Mouse (Mus musculus): ENCODE results near the gene Tnpo2.
A peak's percentile ranks its signal among the peaks of the same experiment; 100 is the strongest.

Tnpo2 gene

DNA sequence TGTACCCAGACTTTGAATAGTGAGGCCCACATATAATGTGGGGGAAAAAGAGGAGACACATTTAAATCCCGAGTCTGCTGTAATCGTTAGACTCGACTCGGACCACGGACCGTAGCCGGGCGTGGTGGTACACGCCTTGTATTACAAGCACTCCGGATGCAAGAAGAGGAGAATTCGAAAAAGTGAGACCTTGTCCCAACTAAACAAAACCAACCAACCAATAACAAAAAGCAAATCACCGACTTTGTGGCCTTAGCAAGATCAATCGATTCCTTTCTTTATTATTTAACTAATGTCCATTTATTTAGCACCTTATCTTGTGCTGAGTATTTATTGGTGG is 9.2 kb upstream of the Tnpo2 start:
- DNase-seq (ENCODE audit: low spot score in 2 of 2) = no peak

DNA sequence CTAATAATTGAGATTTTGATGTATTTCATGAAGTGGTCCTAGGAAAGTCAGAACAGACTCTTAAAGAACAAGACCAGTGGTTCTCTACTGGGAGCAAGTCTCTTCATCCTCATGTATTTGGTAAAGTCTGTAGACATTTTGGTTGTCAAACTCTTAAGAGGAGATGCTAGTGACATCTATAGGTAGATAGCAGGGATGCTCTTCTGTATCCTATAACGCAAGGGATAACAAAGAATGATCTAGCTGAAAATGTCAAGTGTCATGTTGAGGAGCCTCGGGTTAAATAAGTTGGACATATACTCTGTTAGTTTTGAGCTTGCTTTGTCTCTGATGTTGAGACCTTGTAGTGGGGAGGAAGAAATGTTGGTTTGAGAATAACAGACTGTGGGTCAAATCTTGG is 8.8 kb upstream of the Tnpo2 start:
- no peak for DNase-seq (ENCODE audit: low spot score in 2 of 2)

DNA sequence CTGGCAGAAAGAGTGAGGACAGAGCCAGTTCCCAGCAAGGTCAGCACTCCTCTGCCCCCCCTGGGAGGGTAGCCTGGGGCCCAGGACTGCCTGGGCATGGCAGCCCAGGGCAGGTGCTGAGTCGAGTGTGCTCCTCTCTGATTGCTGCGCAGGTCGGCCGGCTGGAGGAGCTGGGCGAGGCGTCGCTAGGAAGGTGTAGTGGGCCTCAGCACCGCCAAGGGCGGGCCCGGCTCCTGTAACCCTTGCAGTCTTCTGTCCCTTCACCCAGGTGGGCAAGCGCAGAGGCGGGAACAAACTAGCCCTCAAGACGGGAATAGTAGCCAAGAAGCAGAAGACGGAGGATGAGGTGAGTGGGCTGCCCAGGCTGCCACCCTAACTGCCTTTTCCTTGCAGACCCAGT is 7.4 kb upstream of the Tnpo2 start:
- no peak for DNase-seq (ENCODE audit: low spot score in 2 of 2)

DNA sequence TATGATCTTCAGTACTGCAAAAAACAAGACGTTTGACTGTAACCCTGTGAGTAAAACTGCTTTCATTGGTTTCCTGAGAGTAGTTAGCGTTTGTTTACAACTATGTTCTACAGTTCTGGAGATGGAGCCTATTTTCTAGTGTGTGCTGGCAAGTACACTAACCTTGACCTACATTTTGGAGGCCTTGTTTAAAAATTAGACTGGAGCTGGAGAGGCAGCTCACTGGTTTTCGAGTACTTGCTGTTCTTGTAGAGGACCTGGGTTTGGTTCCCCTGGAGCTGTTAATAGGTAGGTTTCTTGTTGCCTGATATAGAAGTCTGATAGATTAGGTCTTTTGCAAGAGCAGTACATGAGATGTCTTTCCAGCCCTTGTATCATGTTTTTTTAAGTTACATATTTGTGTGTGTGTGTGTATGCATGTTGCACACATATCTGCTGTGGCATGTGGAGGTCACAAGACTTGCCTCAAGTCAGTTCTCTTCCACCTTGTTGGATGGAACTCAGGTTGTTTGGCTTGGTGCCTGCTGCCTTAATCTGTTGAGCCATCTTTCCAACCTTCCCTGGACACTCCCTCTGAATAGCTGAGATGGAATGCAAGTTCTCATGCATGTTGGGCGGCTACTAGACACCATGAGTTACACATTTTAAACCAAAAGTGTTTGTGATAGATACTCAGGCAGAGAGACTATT is 3.9 kb upstream of the Tnpo2 start:
- no peak for DNase-seq (ENCODE audit: low spot score in 2 of 2)

DNA sequence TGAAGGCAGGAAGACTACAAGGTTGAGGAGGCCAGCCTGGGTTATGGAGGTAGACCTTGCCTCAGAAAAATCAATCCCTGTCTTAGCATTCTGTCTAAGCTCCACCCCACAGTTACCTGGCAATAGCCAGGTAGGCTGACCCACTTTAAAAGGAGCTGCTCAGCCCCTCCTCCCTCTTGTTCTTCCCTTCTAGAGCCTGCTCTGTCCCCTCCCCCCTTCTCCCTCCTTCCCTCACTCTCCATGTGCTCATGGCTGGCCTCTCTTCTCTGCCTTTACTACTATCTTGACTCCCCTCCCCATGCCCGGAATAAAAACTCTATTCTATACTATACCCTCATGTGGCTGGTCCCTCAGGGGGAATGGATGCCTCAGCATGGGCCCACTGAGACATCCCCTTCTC is 2.8 kb upstream of the Tnpo2 start:
- no peak for DNase-seq (ENCODE audit: low spot score in 2 of 2)

DNA sequence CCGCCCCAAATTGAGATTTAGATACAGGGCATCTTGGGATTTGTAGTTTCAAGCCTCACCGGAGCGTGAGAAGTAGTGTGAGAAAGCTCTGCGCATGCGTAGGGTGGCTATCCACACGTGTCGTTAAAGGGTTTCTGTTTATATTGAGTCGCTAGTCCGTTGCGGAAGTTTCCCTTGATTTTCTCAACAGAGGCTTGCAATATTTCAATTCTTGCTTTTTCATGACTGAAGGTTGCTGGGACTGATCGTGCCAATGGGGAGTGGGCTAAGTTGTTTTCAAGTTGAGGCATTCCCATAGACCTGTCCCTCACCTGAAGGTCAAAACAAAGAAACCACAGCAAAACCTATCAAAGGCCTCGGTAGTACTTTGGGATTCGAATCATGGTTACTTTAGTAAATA is 2.0 kb upstream of the Tnpo2 start:
- DNase-seq (ENCODE audit: low spot score in 2 of 2) = peak in 1 of 2 experiments; percentile 27

DNA sequence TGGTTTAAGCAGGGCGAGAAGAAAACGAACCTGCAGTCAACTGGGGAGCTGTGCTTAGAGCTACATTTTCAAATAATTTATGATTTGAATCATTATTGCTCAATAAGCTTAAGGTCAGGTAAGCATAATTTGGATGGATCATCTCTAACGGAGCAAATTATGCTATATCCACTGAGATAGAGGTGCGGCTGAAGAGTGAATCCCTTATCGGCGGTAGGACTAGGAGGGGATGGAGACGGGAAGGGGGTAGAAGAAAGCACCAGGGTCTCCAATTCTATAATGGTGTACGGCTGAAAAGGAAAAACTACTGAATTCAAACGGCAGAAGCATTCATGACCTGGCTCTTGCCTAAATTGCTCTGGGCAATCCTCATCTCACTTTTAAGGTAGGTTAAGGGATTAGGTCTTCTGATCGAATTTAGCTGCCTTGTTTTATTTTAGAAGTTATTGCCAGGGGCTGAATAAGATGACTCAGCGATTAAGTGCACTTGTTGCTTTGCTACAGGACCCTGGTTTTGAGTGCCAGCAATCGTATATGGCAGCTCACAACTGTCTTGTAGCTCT is 1.5 kb upstream of the Tnpo2 start:
- no peak for DNase-seq (ENCODE audit: low spot score in 2 of 2)

DNA sequence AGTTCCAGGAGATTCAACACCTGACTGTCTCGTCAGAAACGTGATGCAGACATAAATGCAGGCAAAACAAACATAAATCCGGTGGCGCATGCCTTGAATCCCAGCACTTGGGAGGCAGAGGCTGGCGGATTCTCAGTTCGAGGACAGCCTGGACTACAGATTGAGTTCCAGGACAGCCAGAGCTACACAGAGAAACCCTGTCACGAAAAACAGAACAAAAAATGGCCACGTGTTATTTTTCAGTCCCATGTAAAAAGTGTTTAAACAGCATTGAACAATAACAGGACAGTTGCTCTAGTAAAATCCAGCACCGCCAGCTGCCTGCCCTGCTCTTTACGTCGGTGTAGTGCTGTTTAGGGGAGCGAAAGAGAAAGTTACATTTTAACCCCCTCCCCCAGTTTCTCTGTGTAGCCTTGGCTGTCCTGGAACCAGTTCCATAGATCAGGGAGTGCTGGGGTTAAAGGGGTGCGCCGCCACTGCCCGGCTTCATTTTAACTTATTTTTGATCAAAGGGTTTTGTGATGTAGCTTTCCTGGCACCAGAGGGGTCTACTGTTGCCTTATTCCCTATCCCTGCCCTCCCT is 896 bp upstream of the Tnpo2 start:
- DNase-seq (ENCODE audit: low spot score in 2 of 2) = no peak

DNA sequence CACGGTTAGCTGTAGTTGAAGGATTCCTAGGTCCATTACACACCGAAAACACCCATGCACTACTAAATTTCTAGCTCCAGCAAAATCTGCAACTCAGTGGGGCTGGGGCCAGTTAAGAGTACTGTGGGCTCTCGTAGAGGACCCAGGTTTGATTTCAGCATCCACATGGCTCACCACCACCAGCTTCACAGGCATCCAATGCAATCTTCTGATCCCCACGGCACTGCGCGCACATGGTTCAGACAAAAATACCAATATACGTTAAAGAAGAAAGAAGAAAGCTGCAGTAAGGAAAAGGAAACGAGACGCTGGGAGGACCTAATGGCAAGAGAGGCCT is 366 bp upstream of the Tnpo2 start:
- DNase-seq (ENCODE audit: low spot score in 2 of 2) = no peak

DNA sequence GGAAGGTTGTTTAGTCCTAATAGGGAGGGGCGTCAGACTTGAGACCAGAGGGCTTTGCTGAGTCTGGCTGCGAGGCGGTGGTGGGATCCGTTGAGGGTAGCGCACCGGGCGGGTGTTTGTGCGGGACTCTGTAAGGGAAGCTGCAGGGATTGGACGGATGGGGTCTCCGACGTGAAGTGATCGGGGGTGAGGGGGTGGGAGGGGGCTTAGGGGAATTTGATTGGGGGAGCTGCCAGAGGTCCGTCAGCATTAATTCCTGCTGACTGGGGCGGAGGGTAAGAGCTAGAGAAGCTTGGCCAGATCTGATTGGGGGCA is 608 bp downstream of the Tnpo2 start:
- no peak for DNase-seq (ENCODE audit: low spot score in 2 of 2)

DNA sequence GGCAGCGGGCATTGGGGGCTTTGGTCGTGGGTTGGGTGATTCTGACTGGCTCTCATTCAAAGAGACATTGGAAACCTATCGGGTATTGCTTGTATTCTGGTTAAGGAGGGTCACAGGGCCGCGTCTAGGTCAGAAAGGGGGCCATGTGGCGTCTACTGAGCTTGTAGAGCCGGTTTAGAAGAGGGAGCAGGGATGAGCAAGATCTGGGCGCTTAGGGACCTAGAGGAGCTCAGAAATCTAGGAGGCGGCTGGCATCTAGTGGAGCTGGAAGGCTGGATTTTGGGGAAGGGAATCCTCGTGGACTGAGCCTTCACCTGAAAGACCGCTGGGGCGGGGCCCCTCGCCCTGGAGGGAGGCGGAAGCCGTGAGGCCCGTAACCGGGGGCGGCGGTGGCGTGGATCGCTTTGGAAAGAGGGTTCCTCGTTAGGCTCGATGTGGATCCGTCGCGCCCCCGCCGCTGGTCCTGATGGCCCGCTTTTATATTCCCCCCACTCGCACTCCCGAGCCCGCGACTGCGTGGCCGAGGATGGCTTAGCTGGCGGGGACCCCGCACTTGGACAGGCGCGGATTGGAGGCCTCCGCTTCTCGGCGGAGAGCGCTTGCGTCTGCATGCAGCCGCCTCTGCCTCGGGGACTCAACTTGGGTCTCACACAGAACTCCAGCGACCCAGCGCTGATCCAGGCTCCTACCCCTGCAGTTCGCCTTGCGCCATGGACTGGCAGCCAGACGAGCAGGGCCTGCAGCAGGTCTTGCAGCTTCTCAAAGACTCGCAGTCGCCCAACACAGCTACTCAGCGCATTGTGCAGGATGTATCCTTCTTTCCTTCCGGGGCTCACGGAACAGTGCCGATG is 1.2 kb downstream of the Tnpo2 start:
- peak; percentile 31 to 45 for DNase-seq (ENCODE audit: low spot score in 2 of 2)

DNA sequence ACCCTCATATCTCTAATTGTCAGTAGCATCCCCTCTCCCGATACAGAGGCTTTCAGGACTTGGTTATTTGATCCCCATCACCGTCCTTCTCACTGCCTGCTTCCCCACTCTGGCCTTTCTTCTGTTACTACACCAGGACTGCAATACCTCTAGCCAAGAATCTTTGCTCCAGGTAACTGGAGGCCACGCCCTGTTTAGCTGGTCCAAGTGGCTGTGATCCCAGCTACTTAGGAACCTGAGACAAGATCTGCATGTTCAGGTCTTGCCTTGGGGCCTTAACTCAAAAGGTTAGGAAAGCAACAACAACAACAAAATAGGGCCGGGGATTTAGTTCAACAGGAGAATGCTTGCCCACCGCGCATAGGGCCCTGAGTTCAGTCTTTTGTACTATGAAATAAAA is 6.9 kb downstream of the Tnpo2 start:
- no peak for DNase-seq (ENCODE audit: low spot score in 2 of 2)

DNA sequence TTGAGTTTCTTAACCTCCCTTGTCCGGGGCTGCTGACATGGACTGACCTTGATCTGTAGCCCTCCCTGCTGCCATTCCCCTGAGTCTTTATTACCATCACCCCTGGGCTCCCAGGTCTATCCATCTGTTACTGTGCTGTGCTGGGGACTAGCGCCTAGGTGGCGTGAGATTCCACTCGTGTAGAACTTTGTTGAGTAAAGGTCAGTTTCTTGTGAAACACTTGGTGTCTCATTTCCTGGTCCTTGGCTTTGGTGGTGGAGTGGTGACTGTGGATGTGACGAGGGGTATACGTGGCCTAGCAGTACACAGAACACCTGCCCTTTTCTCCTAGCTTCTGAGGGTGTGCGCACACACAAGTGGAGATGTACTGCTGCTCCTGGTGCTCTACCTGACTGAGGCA is 20.7 kb downstream of the Tnpo2 start:
- no peak for DNase-seq (ENCODE audit: low spot score in 2 of 2)

DNA sequence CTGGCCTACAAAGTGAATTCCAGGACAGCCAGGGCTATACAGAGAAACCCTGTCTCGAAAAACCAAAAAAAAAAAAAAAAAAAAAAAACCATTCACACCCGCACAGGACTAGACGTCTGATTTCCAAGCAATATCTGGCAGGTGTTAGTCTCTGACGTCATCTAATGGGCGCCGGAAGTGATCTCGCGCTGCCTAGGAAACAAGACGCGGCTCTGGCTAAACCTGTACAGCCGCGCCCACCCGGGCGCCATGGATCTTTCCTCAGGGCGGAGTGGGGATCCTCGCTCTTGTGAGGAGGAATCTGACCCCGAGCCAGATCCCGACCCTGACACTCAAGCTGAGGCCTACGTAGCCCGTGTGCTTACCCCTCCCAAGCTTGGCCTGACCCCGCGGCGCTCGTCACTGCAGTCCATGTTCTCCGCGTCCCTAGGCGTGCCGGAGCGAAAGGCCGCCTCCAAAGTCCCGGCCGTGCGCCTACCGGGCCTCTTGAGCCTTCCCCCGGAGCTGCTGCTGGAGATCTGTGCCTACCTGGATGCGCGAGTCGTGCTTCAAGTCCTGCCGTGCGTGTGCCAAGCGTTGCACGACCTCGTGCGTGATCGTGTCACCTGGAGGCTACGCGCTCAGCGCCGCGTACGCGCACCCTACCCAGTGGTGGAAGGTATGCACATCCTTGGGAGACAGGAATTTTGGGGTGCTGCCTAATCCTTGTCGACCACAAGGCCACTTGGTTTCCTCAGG is 23.3 kb downstream of the Tnpo2 start, which contains the start of gene Fbxw9:
TSS of gene Fbxw9 (plus strand) at position 177 of the 738 bp plus-strand sequence.
- DNase-seq (ENCODE audit: low spot score in 2 of 2) = peak; percentile 78 to 87

DNA sequence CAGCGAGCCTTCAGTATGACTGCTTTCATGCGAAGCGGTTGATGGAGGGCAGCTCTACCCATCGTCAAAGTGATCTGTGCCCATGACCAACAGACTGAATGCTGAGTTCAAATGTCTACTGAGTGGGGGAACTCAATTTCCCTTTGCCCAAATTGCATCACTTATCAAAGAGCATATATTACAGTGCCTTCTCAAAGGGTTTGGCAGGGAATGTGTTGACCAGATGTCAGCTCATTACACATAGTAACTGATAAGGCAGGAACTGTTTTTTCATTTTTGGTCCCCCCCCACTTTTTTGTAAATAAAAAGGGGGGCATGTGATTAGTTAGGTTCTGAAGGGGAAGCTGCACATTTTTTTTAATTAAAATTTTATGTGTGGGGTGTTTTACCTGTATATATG is 25.9 kb downstream of the Tnpo2 start:
- DNase-seq (ENCODE audit: low spot score in 2 of 2) = no peak

DNA sequence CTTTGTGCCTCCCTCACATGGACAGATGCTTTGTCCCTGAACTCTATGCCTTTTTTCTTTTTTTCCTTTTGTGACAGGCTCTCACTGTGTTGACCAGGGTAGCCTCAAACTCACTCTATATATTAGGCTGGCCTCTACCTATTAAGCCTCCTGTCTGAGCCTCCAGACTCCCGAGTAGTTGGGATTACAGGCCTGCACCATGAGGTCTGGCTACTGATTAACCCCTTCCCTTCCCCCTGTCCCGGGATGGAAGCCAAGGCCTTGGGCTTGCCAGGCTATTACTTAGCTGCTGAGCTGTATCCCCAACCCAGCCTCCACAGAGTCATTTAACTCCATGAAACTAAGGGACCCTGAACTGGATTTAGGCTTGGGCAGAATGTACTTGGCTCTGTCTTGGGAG is 28.5 kb downstream of the Tnpo2 start:
- DNase-seq (ENCODE audit: low spot score in 2 of 2) = no peak

DNA sequence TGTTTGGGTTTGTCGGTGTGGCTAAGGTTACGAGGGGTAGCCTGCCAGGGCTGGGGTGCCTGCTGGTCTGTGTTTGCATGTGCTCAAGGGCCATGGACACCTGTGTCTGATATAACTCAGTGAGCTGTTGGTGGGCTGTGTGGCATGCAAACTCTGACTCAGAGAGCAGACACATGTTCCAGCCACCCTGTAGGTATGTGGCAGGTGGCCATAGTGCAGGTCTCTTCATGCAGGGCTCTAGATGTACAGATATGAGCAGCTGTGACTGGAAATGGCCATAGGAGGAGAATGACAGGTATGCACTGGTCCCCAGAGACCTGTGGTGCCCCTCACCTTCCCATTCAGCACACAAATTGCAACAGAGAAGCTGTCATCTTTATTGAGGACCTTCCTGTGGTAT is 30.4 kb downstream of the Tnpo2 start:
- DNase-seq (ENCODE audit: low spot score in 2 of 2) = no peak

DNA sequence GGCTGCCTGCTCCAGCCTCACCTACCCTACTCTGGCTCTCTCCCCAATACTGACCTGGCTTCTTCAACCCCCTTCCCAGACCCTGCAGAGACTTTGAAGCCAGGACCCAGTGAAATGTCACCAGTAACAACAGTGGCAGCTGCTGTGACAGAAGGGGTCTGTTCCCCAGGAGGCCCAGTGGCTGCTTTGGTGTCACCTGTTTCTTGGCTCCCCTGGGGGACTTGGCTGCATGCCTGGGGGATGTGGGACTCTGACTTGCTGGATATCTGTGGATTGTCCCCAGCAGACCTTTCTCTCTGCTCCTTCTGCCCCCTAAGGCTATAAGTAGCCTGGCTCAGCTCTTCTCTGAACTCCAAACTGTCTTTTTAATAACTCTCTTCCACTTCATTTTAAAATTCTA is 31.3 kb downstream of the Tnpo2 start, which contains the start of gene Gm5741:
TSS of gene Gm5741 (minus strand) at position 1 of the 400 bp plus-strand sequence.
- no peak for DNase-seq (ENCODE audit: low spot score in 2 of 2)

DNA sequence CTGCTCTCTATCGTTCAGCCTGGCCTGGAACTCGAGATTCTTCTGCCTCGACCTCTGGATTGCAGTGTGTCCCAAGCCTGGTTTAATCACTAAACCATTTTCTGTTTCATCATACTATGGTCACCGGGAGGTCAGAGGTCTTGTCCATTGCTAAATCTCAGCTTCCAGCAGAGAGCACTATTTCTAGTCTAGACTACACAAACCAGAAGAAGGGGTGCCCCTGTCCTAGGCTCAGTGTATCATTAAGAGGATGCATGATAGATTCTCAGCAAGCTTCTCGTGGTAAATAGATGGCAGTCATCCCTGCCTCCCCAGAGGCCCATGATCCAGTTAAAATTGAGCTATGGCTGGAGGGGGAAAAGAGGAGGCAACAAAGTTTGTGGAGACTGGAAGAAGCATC is 34.3 kb downstream of the Tnpo2 start:
- no peak for DNase-seq (ENCODE audit: low spot score in 2 of 2)

DNA sequence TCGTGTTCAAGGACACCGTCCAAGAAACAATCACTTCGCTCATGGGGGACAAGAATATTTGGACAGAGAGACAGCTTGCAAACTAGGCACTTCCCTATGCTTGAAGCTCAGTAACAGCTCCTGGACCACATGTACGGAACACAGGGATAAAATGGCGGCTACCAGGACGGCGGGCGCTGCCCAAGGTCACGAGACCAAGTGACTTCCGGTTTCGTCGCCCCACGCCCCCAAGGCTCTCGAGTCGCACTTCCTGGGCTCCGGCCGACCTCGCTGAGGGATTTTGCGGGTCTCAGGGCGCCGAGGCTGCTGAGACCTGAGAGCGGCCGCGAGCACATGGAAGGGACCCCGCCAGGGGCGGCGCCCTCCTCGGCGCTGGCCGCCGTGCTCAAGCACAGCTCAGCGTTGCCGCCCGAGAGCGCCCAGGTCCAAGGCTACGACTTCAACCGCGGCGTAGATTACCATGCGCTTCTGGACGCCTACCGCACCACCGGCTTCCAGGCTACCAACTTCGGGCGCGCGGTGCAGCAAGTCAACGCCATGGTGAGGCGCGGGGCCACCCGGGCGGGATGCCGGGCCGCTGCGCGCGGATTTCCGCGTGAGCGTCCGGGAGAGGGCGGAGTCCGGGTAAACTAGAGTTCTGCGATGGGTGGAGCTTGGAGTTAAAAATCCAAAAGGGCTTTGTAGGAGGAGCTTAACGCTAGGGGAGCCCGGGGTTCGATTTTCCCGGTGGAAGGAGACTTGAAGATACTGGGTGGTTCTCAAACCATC is 35.0 kb downstream of the Tnpo2 start, which contains the start of gene Dhps:
TSS of gene Dhps (plus strand) at position 244 of the 768 bp plus-strand sequence.
- peak; percentile 82 to 83 for DNase-seq (ENCODE audit: low spot score in 2 of 2)

DNA sequence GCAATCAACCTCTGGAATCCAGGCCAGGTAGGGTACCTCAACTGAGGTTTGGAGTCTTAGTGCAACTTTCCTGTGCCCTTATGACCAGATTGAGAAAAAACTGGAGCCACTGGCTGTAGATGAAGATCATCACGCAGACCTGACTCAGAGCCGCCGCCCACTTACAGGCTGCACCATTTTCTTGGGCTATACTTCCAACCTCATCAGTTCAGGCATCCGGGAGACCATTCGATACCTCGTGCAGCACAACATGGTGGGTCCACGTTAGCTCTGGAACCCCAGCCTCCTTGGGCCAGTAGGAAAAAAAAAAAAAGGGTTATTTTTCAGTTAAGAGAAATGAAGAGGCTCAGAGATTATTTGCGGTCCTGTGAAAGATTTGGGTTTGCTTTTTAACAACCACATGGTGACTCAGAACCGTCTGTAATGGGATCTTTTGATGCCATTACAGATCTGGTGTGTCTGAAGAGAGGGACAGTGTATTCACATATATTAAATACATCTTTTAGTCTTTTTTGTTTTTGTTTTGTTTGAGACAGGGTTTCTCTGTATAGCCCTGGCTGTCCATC is 35.7 kb downstream of the Tnpo2 start:
- DNase-seq (ENCODE audit: low spot score in 2 of 2) = no peak

Data from frontal cortex, postnatal 25 days (tissue).